Mouse (Mus musculus): ENCODE measurements around the gene Dhx34. TPM values are rescaled to one million over a fixed set of nuclear protein-coding genes. Genes with fewer than 3 reads are reported as not detected.

Gene Dhx34
- polyA plus RNA-seq, 1 experiment from 2014 or later = 11.6 TPM

- no peak overlapping the region for H3K4me3 ChIP-seq (replicated peaks; ENCODE audit: low read depth, low read length)
- H3K4me1 ChIP-seq (ENCODE audit: control insufficient read depth, insufficient read depth, low read length) = no peaks in the 10 kb centered on the region
- H3K9ac ChIP-seq (replicated peaks; ENCODE audit: low read length) = no peak overlapping the region
- DNase-seq (no peak), ATAC-seq (ENCODE audit: low FRiP score, low TSS enrichment) (no peak)
- 78% methylated on average over 9 of the region's 9 CpGs for WGBS
- H3K36me3 ChIP-seq (ENCODE audit: control insufficient read depth, insufficient read depth, low read length) = 0 out of 2 replicates have a peak, but pooled peaks cover 4% of the 10 kb centered on the region
- H3K27ac ChIP-seq (replicated peaks; ENCODE audit: low read depth, low read length) = no peak overlapping the region
- H3K9me3 ChIP-seq (ENCODE audit: control insufficient read depth, low read length) = no peaks in the 10 kb centered on the region
- H3K27me3 ChIP-seq (ENCODE audit: control insufficient read depth, insufficient read depth, low read length) = no peaks in the 10 kb centered on the region
- H3K4me2 ChIP-seq (ENCODE audit: low read length) = no peak overlapping the region
These were observed 71.4 kb downstream of the Dhx34 start for GRCm38 (mm10) chr7:16150191-16151145.

GRCm38 (mm10) chr7:16149241-16149640, 72.6 kb downstream of the Dhx34 start:
- no peak for ATAC-seq (ENCODE audit: low FRiP score, low TSS enrichment)
- Histone ChIP-seq H3K9me3 (ENCODE audit: control insufficient read depth, low read length) (no peaks in the 10 kb centered on the region), H3K4me1 (ENCODE audit: control insufficient read depth, insufficient read depth, low read length) (no peaks in the 10 kb centered on the region), H3K4me3 (replicated peaks; ENCODE audit: low read depth, low read length) (no peak overlapping the region), H3K27ac (replicated peaks; ENCODE audit: low read depth, low read length) (no peak overlapping the region), H3K27me3 (ENCODE audit: control insufficient read depth, insufficient read depth, low read length) (no peaks in the 10 kb centered on the region), H3K36me3 (ENCODE audit: control insufficient read depth, insufficient read depth, low read length) (peaks cover 9% of the 10 kb centered on the region; the same call in 1 of the 2 replicates), H3K9ac (replicated peaks; ENCODE audit: low read length) (no peak overlapping the region), H3K4me2 (ENCODE audit: low read length) (no peak overlapping the region)
- no peak for DNase-seq
- WGBS = 65% methylated on average over 5 of the region's 5 CpGs

GRCm38 (mm10) chr7:16147643-16148042, 74.2 kb downstream of the Dhx34 start:
- 13% methylated on average over 15 of the region's 15 CpGs for WGBS
- DNase-seq (no peak), ATAC-seq (ENCODE audit: low FRiP score, low TSS enrichment) (no peak; the same call in 1 of the 2 replicates)

More at GRCm38 (mm10) chr7:16147643-16148042, 74.2 kb downstream of the Dhx34 start:
- H3K9me3 ChIP-seq (ENCODE audit: control insufficient read depth, low read length) = no peaks in the 10 kb centered on the region
- peak overlapping the region; percentile 32; the same call in 1 of the 2 replicates for H3K27ac ChIP-seq (replicated peaks; ENCODE audit: low read depth, low read length)
- no peak overlapping the region for H3K4me3 ChIP-seq (replicated peaks; ENCODE audit: low read depth, low read length)
- peaks cover 13% of the 10 kb centered on the region for H3K36me3 ChIP-seq (ENCODE audit: control insufficient read depth, insufficient read depth, low read length)
- H3K4me1 ChIP-seq (ENCODE audit: control insufficient read depth, insufficient read depth, low read length) = no peaks in the 10 kb centered on the region
- no peak overlapping the region for H3K4me2 ChIP-seq (ENCODE audit: low read length)
- H3K27me3 ChIP-seq (ENCODE audit: control insufficient read depth, insufficient read depth, low read length) = no peaks in the 10 kb centered on the region
- H3K9ac ChIP-seq (replicated peaks; ENCODE audit: low read length) = no peak overlapping the region

Other genes starting within 250 kb of the Dhx34 start
- 6.5 and 9.0 TPM in 2 replicates for gene Bicra, start 174.1 kb downstream of the Dhx34 start, polyA plus RNA-seq (2014; fragmentation: Nextera tagmentation; extraction: Ambion mirVana)
- gene Zfp541, start 160.2 kb downstream of the Dhx34 start, polyA plus RNA-seq (2014; fragmentation: Nextera tagmentation; extraction: Ambion mirVana) = 0.09 and 0.13 TPM in 2 replicates
- gene Napa, start 123.6 kb downstream of the Dhx34 start, polyA plus RNA-seq (2014; fragmentation: Nextera tagmentation; extraction: Ambion mirVana) = 209 and 245 TPM in 2 replicates
- gene Kptn, start 102.1 kb downstream of the Dhx34 start, polyA plus RNA-seq (2014; fragmentation: Nextera tagmentation; extraction: Ambion mirVana) = 33.1 and 40.5 TPM in 2 replicates
- 1.1 and 1.2 TPM in 2 replicates for gene Slc8a2, start 92.2 kb downstream of the Dhx34 start, polyA plus RNA-seq (2014; fragmentation: Nextera tagmentation; extraction: Ambion mirVana)
- gene Meis3, start 46.9 kb downstream of the Dhx34 start, polyA plus RNA-seq (2014; fragmentation: Nextera tagmentation; extraction: Ambion mirVana) = 137 and 151 TPM in 2 replicates
- gene C5ar2, start 22.1 kb upstream of the Dhx34 start, polyA plus RNA-seq (2014; fragmentation: Nextera tagmentation; extraction: Ambion mirVana) = not detected in 2 replicates
- gene C5ar1, start 37.5 kb upstream of the Dhx34 start, polyA plus RNA-seq (2014; fragmentation: Nextera tagmentation; extraction: Ambion mirVana) = 0.11 and 1.6 TPM in 2 replicates
- gene Inafm1, start 51.6 kb upstream of the Dhx34 start, polyA plus RNA-seq (2014; fragmentation: Nextera tagmentation; extraction: Ambion mirVana) = 36.4 and 44.7 TPM in 2 replicates
- gene Ccdc9, start 64.8 kb upstream of the Dhx34 start, polyA plus RNA-seq (2014; fragmentation: Nextera tagmentation; extraction: Ambion mirVana) = 17.6 and 24.1 TPM in 2 replicates
- gene Bbc3, start 86.4 kb upstream of the Dhx34 start, polyA plus RNA-seq (2014; fragmentation: Nextera tagmentation; extraction: Ambion mirVana) = 16.8 and 24.8 TPM in 2 replicates
- 178 and 240 TPM in 2 replicates for gene Sae1, start 165.8 kb upstream of the Dhx34 start, polyA plus RNA-seq (2014; fragmentation: Nextera tagmentation; extraction: Ambion mirVana)
- 17.1 and 19.2 TPM in 2 replicates for gene Zc3h4, start 178.9 kb upstream of the Dhx34 start, polyA plus RNA-seq (2014; fragmentation: Nextera tagmentation; extraction: Ambion mirVana)
- 59.6 and 84.1 TPM in 2 replicates for gene Tmem160, start 230.7 kb upstream of the Dhx34 start, polyA plus RNA-seq (2014; fragmentation: Nextera tagmentation; extraction: Ambion mirVana)

Measured in midbrain, embryonic 14.5 days (tissue).